Mouse (Mus musculus) erythroblast, embryonic 14.5 days (primary cell): ENCODE measurements around the gene Psmd9. TPM values are rescaled to one million over a fixed set of nuclear protein-coding genes. Genes with fewer than 3 reads are reported as not detected.

Source experiments
- H3K27me3 ChIP-seq: 2 replicates; pipeline ENCODE4 v1.6.1; 2012; ENCODE audit warnings: inconsistent platforms; ENCODE audit not compliant: control insufficient read depth
- H3K36me3 ChIP-seq: 2 replicates; pipeline ENCODE4 v1.6.1; 2012; ENCODE audit warnings: mild to moderate bottlenecking, inconsistent platforms; ENCODE audit not compliant: control insufficient read depth
- H3K4me1 ChIP-seq: 2 replicates; pipeline ENCODE4 v1.6.1; 2012; ENCODE audit warnings: inconsistent platforms; ENCODE audit not compliant: control insufficient read depth
- H3K4me3 ChIP-seq: replicated peaks from 2 replicates; pipeline ENCODE3; 2012; ENCODE audit warnings: moderate library complexity, mild to moderate bottlenecking, inconsistent platforms
- H3K9me3 ChIP-seq: 2 replicates; pipeline ENCODE4 v1.6.1; 2012; ENCODE audit warnings: low read length, inconsistent platforms, mixed read lengths; ENCODE audit not compliant: control insufficient read depth
- GATA1 ChIP-seq: IDR thresholded peaks from 2 replicates; pipeline ENCODE4 v1.6.1; 2012; ENCODE audit warnings: low read length, inconsistent platforms, mixed read lengths
- TAL1 ChIP-seq: IDR thresholded peaks from 3 replicates; pipeline ENCODE4 v1.6.1; 2012; ENCODE audit warnings: low read length, inconsistent platforms, mixed read lengths
- polyA plus RNA-seq: library from polyadenylated mRNA; stranded (reverse); fragments of >175 nt; gene quantifications from 2 replicates; pipeline ENCODE4 v1.2.3, GENCODE M21; 2012

Psmd9 gene
- polyA plus RNA-seq, 1 experiment: 28.4 TPM

DNA sequence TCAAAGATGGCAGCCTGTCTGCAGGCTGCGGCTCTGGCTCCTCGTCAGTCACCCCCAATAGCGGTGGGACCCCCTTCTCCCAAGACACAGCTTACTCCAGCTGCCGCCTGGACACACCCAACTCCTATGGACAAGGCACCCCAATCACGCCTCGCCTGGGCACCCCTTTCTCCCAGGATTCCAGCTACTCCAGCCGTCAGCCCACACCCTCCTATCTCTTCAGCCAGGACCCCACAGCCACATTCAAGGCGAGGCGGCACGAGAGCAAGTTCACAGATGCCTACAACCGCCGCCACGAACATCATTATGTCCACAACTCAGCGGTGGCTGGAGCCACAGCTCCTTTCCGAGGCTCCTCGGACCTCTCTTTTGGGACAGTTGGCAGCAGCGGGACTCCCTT lies 21.6 kb upstream of the Psmd9 start:
- Histone ChIP-seq H3K9me3 (no peaks in the 10 kb centered on the region), H3K36me3 (peaks cover 85% of the 10 kb centered on the region), H3K27me3 (no peaks in the 10 kb centered on the region), H3K4me3 (no peak overlapping the region), H3K4me1 (peaks cover 91% of the 10 kb centered on the region)
- TF ChIP-seq GATA1: no peak
- TF ChIP-seq TAL1: no peak

DNA sequence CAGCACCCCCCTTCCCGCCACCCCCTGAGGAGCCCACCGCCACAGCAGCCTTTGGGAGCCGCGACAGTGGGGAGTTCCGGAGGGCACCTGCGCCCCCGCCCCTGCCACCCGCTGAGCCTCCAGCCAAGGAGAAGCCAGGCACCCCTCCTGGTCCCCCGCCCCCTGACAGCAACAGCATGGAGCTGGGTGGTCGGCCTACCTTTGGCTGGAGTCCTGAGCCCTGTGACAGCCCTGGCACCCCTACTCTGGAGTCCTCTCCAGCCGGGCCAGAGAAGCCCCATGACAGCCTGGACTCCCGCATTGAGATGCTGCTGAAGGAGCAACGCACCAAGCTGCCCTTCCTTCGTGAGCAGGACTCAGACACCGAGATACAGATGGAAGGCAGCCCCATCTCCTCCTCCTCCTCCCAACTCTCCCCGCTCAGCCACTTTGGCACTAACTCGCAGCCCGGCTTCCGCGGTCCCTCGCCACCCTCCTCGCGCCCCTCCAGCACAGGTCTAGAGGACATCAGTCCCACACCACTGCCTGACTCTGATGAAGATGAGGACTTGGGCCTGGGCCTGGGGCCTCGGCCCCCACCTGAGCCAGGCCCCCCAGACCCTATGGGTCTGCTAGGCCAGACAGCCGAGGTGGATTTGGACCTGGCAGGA lies 21.0 kb upstream of the Psmd9 start:
- peaks cover 95% of the 10 kb centered on the region for H3K4me1 ChIP-seq

DNA sequence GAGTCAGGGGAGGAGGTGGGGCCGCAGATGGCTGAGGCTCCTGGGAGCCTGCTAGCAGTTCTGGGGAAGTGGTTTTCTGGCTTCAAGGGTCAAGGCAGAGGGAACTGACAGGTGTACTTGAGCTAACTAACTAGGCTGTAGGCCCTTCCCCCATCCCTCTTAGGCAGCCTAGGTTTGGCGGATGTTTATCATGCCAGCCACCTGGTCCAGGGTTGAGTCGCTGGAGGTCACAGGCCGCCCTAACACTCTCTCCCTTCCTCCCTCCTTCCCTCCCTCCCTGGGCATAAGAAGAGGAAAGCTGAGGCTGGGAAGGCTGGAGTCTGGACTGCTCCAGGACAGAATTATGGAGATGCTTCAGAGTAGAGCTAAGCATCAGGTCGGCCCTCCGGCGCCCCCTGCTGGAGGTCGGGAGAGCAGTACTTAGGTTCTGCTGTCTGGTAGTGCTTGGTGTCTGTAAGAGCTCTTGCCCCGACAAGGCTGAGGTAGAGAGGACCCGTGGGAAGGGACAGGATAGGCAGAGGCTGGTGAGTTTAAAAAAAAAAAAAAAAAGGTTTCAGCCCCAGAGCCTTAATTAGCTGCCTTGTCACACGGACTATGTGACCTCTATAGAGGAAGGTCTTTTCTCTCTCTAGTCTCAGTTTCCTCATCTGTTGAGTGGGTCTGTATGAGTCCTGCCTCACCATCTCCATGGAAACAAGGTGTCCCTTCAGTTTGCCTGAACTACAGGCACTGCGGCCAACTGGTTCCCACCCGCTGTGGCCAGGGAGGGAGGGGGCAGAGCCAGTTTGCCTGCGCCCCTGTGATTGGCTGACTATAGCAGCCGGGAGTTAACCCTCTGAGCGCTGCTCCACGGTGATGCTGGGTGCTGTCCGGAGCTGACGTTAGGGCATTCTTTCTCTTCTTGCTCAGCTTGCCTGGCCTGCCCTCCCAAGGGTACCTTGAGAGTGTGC lies 19.5 kb upstream of the Psmd9 start:
- Histone ChIP-seq H3K4me3 (peak overlapping the region; percentile 68), H3K4me1 (peaks cover 79% of the 10 kb centered on the region), H3K27me3 (no peaks in the 10 kb centered on the region), H3K36me3 (peaks cover 98% of the 10 kb centered on the region), H3K9me3 (no peaks in the 10 kb centered on the region)
- TF ChIP-seq GATA1 (no peak), TAL1 (peak; percentile 55; the same call in 2 of the 3 replicates)

More for the DNA sequence above, 21.0 kb upstream of the Psmd9 start:
- no peaks in the 10 kb centered on the region for H3K9me3 ChIP-seq
- H3K36me3 ChIP-seq: peaks cover 92% of the 10 kb centered on the region
- H3K27me3 ChIP-seq: no peaks in the 10 kb centered on the region
- H3K4me3 ChIP-seq: no peak overlapping the region
- no peak for TF ChIP-seq TAL1
- TF ChIP-seq GATA1: no peak

DNA sequence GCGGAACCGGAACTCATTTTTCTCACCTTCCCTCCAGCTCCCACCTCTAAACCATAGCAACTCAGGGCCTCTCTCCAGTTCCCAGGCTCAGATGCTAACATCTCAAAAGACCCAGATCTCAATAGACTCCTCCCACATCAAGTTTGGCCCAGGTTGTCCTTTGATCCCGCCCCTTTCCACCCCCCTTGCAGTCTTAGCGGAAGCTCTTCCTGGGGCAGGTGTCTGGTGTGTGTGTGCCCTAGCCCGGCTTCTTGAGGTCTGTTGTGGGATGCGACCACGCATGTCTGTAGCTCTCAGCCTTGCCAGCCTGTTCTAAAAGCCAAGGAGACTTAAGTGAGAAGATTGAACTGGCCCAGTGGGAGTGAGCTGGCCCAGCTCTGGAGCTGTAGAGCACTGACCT lies 18.6 kb upstream of the Psmd9 start:
- Histone ChIP-seq H3K4me3 (peak overlapping the region; percentile 68), H3K4me1 (peaks cover 72% of the 10 kb centered on the region), H3K27me3 (no peaks in the 10 kb centered on the region), H3K36me3 (peaks cover 97% of the 10 kb centered on the region), H3K9me3 (no peaks in the 10 kb centered on the region)
- TF ChIP-seq GATA1: no peak
- no peak for TF ChIP-seq TAL1

DNA sequence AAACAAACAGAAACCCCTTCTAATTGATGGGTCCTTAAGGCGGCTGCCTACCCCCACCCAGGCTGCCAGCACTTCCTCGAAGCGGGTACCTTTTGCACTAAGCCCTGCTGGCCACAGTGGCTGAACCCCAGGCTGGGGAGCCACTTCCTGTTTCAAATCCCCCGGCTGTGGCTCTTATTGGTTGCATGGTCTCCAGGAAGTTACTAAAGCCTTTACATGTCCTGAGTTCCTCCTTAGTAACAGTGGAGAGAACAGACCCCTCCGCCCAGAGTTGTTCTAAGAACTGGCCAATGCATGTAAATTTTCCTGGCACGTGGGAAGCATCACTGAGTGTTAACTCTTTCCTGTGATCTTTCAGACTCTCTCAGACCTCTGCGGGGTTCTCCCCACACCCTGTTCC lies 18.1 kb upstream of the Psmd9 start:
- H3K4me1 ChIP-seq: peaks cover 68% of the 10 kb centered on the region
- H3K27me3 ChIP-seq: no peaks in the 10 kb centered on the region
- peak overlapping the region; percentile 68 for H3K4me3 ChIP-seq
- TF ChIP-seq GATA1 (no peak), TAL1 (no peak)
- no peaks in the 10 kb centered on the region for H3K9me3 ChIP-seq
- H3K36me3 ChIP-seq: peaks cover 96% of the 10 kb centered on the region

DNA sequence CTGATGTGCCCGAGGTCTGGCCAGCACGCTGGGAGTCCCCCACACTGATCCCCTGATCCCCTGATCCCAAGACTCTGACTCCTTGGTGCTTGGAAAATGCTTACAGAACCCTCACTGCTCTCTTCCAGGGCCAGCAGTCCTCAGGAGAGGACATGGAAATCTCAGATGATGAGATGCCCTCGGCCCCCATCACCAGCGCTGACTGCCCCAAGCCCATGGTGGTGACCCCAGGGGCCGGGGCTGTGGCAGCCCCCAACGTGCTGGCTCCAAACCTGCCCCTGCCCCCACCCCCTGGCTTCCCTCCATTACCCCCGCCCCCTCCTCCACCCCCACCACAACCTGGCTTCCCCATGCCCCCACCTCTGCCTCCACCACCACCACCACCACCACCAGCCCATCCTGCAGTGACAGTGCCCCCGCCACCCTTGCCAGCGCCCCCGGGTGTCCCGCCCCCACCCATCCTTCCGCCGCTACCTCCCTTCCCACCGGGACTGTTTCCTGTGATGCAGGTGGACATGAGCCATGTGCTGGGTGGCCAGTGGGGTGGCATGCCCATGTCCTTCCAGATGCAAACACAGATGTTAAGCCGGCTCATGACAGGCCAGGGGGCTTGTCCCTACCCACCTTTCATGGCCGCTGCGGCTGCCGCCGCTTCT lies 17.4 kb upstream of the Psmd9 start:
- TF ChIP-seq TAL1 (no peak), GATA1 (no peak)
- Histone ChIP-seq H3K4me1 (peaks cover 61% of the 10 kb centered on the region), H3K9me3 (no peaks in the 10 kb centered on the region), H3K27me3 (no peaks in the 10 kb centered on the region), H3K36me3 (peaks cover 96% of the 10 kb centered on the region), H3K4me3 (no peak overlapping the region)

DNA sequence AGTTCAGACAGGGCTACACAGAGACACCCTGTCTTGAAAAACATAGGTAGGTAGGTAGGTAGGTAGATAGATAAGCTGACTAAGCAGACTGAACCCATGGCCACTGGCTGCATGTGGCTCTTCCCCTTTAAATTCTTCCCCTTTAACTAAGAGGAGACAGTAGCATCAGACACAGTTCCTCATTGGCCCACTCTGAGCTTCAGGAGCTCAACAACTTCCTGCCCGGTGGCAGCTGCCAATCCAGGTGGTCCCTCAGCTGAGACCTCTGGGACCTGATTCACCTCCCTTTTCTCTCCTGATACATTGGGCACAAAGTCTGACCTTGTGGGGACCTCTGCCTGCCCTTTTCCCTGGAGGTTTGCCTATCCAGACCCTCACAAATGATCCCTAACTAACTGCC lies 16.3 kb upstream of the Psmd9 start:
- H3K36me3 ChIP-seq: peaks cover 96% of the 10 kb centered on the region

DNA sequence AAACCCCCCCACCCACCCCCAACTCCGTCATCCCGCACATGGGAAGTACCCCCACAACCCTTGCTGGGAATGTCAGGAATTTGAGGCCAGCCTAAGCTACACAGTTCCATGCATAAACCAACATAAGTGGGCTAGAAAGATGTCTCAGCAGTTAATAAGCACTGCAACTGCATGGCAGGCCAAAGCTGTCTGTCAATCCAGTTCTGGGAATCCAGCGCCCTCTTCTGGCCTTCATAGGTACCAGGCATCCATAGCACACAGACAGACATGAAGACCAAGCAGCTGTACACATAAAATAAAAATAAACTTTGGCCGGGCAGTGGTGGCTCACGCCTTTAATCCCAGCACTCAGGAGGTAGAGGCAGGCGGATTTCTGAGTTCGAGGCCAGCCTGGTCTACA lies 13.8 kb upstream of the Psmd9 start:
- Histone ChIP-seq H3K4me1 (peaks cover 25% of the 10 kb centered on the region), H3K4me3 (no peak overlapping the region), H3K36me3 (peaks cover 97% of the 10 kb centered on the region), H3K9me3 (no peaks in the 10 kb centered on the region), H3K27me3 (no peaks in the 10 kb centered on the region)
- TF ChIP-seq TAL1 (no peak), GATA1 (no peak)

More for the DNA sequence above, 16.3 kb upstream of the Psmd9 start:
- TF ChIP-seq TAL1: no peak
- TF ChIP-seq GATA1: no peak
- H3K4me3 ChIP-seq: no peak overlapping the region
- H3K9me3 ChIP-seq: no peaks in the 10 kb centered on the region
- H3K27me3 ChIP-seq: no peaks in the 10 kb centered on the region
- peaks cover 51% of the 10 kb centered on the region for H3K4me1 ChIP-seq

DNA sequence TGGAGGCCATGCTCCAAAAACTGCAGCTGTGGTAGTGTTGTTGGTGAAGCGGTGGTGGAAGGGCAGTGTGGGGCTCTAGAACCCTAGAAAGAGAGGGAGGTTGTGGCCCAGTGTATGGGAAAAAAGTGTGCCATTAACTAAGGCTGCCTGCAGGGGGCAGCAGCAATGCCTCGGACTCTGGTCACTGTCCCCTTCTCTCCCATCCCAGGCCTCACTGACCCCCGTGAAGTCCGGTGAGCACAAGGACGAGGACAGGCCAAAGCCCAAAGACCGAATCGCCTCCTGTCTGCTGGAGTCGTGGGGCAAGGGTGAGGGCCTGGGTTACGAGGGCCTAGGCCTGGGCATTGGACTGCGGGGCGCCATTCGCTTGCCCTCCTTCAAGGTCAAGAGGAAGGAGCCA lies 12.4 kb upstream of the Psmd9 start:
- Histone ChIP-seq H3K4me1 (peaks cover 12% of the 10 kb centered on the region), H3K36me3 (peaks cover 97% of the 10 kb centered on the region), H3K9me3 (no peaks in the 10 kb centered on the region), H3K27me3 (no peaks in the 10 kb centered on the region), H3K4me3 (no peak overlapping the region)
- TF ChIP-seq TAL1: no peak
- no peak for TF ChIP-seq GATA1
